Mouse (Mus musculus) E14TG2a.4 (cell line): ENCODE data around the gene Zfp990.
"Not testable (repeated sequence)": the region's sequence is repeated elsewhere in the genome, so short reads cannot be mapped to it uniquely, and the experiment has no call there.

Experiments
- CTCF ChIP-seq: conservative IDR thresholded peaks from 2 replicates; pipeline ENCODE4 v1.5.1; 2014; ENCODE audit warnings: low read length
- NANOG ChIP-seq: IDR thresholded peaks from 2 replicates; pipeline ENCODE4 v1.6.1; 2014; ENCODE audit warnings: borderline replicate concordance, low read length, mixed read lengths
- POU5F1 ChIP-seq: IDR thresholded peaks from 2 replicates; pipeline ENCODE4 v1.6.1; 2014; ENCODE audit warnings: low read length, borderline replicate concordance

DNA sequence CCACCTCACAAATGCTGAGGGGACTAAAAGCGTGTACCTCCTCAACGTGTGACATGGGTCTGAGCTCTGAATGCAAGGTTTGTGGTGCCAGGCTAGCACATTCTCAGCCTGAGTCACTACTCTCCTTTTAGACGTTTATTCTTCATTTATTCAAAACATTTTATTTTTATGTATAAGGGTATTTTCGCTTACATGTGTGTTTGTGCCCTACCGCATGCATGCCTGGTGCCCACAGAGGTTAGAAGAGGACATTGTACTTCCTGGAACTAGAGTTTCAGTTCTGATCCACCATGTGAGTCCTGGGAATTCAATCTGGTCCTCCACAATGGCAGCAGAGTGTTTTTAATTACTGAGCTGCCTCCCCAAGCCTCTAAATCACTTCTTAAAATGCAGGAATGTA is 33.3 kb downstream of the Zfp990 start:
- TF ChIP-seq CTCF, NANOG, POU5F1: not testable (repeated sequence)
